35 mouse cellular contexts compared by ENCODE assay signal in the genomic region with DNA sequence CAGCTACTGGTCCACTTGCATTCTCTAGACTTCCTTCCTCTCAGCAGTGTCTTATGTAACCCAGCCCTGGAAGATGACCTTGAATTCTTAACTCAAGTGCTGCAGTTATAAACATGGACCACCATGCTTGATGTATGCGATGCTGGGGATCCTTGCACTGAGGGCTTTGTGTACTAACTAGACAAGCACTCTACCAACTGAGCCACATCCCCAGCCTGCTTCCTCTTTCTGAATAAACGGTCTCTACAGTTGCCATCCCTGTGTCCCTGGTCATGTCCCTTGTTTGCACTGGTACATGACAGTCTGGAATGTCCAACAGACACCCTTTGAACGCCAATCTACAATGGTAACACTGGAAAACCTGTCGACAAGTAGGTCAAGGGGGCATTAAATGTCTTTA. TPM values are rescaled to one million over a fixed set of nuclear protein-coding genes. Genes with fewer than 3 reads are reported as not detected.
"Had no signal": no experiment of that assay in that cellular context is flagged by ENCODE, and none has a peak within 500 bp of the region (broad histone marks: within the 10 kb centered on the region; RNA-seq: fewer than 3 reads in every experiment).

No protein-coding gene starts in this region.

- H3K4me2 ChIP-seq: heart, embryonic 11.5 days; heart, embryonic 13.5 days; heart, embryonic 15.5 days; hindbrain, embryonic 12.5 days; hindbrain, embryonic 14.5 days; intestine, embryonic 15.5 days; limb, embryonic 12.5 days; liver, embryonic 11.5 days; liver, embryonic 13.5 days; liver, embryonic 15.5 days had no signal

- H3K27ac ChIP-seq: gastrocnemius, adult 2 months; heart, embryonic 13.5 days; heart, embryonic 15.5 days; hindbrain, embryonic 10.5 days; hindbrain, embryonic 12.5 days; hindbrain, embryonic 14.5 days; intestine, embryonic 15.5 days; layer of hippocampus, adult 2 months; left cerebral cortex, adult 2 months; limb, embryonic 10.5 days; limb, embryonic 12.5 days; liver, embryonic 13.5 days; liver, embryonic 15.5 days had no signal

- H3K4me1 ChIP-seq: heart, embryonic 15.5 days; hindbrain, embryonic 10.5 days; hindbrain, embryonic 12.5 days; intestine, embryonic 15.5 days; limb, embryonic 10.5 days; limb, embryonic 12.5 days; liver, embryonic 13.5 days; liver, embryonic 15.5 days had no signal

- H3K9me3 ChIP-seq: heart, embryonic 13.5 days; heart, embryonic 15.5 days; hindbrain, embryonic 10.5 days; hindbrain, embryonic 12.5 days; intestine, embryonic 15.5 days; limb, embryonic 10.5 days; limb, embryonic 12.5 days; liver, embryonic 13.5 days; liver, embryonic 15.5 days had no signal

- H3K4me3 ChIP-seq: gastrocnemius, adult 2 months; heart, embryonic 13.5 days; heart, embryonic 15.5 days; hindbrain, embryonic 10.5 days; hindbrain, embryonic 12.5 days; intestine, embryonic 15.5 days; layer of hippocampus, adult 2 months; left cerebral cortex, adult 2 months; limb, embryonic 10.5 days; limb, embryonic 12.5 days; liver, embryonic 13.5 days; liver, embryonic 15.5 days had no signal

- H3K9ac ChIP-seq: heart, embryonic 13.5 days; heart, embryonic 15.5 days; hindbrain, embryonic 12.5 days; hindbrain, embryonic 14.5 days; intestine, embryonic 15.5 days; limb, embryonic 12.5 days; liver, embryonic 13.5 days; liver, embryonic 15.5 days had no signal

- H3K36me3 ChIP-seq: heart, embryonic 13.5 days; heart, embryonic 15.5 days; hindbrain, embryonic 10.5 days; hindbrain, embryonic 12.5 days; intestine, embryonic 15.5 days; limb, embryonic 10.5 days; limb, embryonic 12.5 days; liver, embryonic 13.5 days; liver, embryonic 15.5 days had no signal

- H3K27me3 ChIP-seq: heart, embryonic 13.5 days; heart, embryonic 15.5 days; hindbrain, embryonic 12.5 days; intestine, embryonic 15.5 days; limb, embryonic 12.5 days; liver, embryonic 13.5 days; liver, embryonic 15.5 days had no signal

- DNase-seq: gastrocnemius, adult 2 months; gastrocnemius, postnatal 10 days; gastrocnemius, postnatal 25 days; heart, adult 18-20 months; heart, postnatal 14 days; heart, postnatal 4 days; kidney, adult 18-20 months; kidney, adult 8-10 months; kidney, postnatal 10 days; kidney, postnatal 25 days; kidney, postnatal 4 days; liver; liver, embryonic 13.5 days had no signal

- ATAC-seq: hindbrain, embryonic 16.5 days; inflammation-experienced regulatory T-cells, adult 6 months; intestine, embryonic 15.5 days; intestine, postnatal 0 days had no signal

RNA-seq across cellular contexts. Expression of a gene that starts 23.5 kb away (rescaled TPM):
- total RNA-seq: gastrocnemius, adult 2 months; gastrocnemius, postnatal 10 days; gastrocnemius, postnatal 25 days; gastrocnemius, postnatal 4 days; granulocyte monocyte progenitor cell, adult 5-6 weeks; heart, adult 18-20 months; heart, adult 8-10 months; heart, postnatal 14 days; heart, postnatal 4 days had no signal
- polyA plus RNA-seq: heart, embryonic 11.5 days; heart, embryonic 13.5 days; heart, embryonic 15.5 days; heart, postnatal 0 days; hindbrain, embryonic 10.5 days; hindbrain, embryonic 12.5 days; hindbrain, embryonic 14.5 days; hindbrain, embryonic 16.5 days; inflammation-experienced regulatory T-cells, adult 6 months; intestine, embryonic 15.5 days; intestine, postnatal 0 days; kidney, embryonic 16.5 days; limb, embryonic 10.5 days; limb, embryonic 12.5 days; limb, embryonic 14.5 days; liver, embryonic 11.5 days; liver, embryonic 13.5 days; liver, embryonic 15.5 days had no signal
